Comparison of ENCODE assay signal across 9 mouse cellular contexts in genomic region chr3:144616654-144617425, GRCm38 (mm10). TPM values are rescaled to one million over a fixed set of nuclear protein-coding genes. Genes with fewer than 3 reads are reported as not detected.
DNase-seq lines count a peak whose midpoint lies in the region; ATAC-seq lines count a peak whose summit lies in the region.
"Had no signal": no experiment of that assay in that cellular context is flagged by ENCODE, and none has a peak within 500 bp of the region (broad histone marks: within the 10 kb centered on the region; RNA-seq: fewer than 3 reads in every experiment).

No protein-coding gene starts in this region.

- peak overlapping the region; percentile 52 for H3K4me2 ChIP-seq in heart, embryonic 14.5 days (ENCODE audit: low read length)
- no peak overlapping the region for H3K4me2 ChIP-seq in liver, embryonic 11.5 days

- H3K4me1 ChIP-seq in brown adipose tissue, adult 24 weeks (ENCODE audit: control insufficient read depth, insufficient read depth, insufficient read length, low read length): no peaks in the 10 kb centered on the region
- H3K4me1 ChIP-seq in heart, embryonic 14.5 days (ENCODE audit: control insufficient read depth in 2 of 2, insufficient read depth in 2 of 2, low read length in 2 of 2): peaks cover 15 to 27% of the 10 kb centered on the region in 2 experiments
- H3K4me1 ChIP-seq in liver, embryonic 11.5 days (replicated peaks; ENCODE audit: control insufficient read depth, insufficient read depth, low read length): peaks cover 11% of the 10 kb centered on the region

- 67% methylated on average over 8 of the region's 8 CpGs for WGBS in heart, embryonic 14.5 days
- 77% methylated on average over 8 of the region's 8 CpGs for WGBS in liver, embryonic 11.5 days

- peak overlapping the region; percentile 43; the same call in 1 of the 2 replicates for H3K9ac ChIP-seq in heart, embryonic 14.5 days (ENCODE audit: low read length)
- H3K9ac ChIP-seq in liver, embryonic 11.5 days (ENCODE audit: low read depth, low read length): no peak overlapping the region

- no peaks in the 10 kb centered on the region for H3K27me3 ChIP-seq in heart, embryonic 14.5 days (ENCODE audit: control insufficient read depth, insufficient read depth, low read length)
- no peaks in the 10 kb centered on the region for H3K27me3 ChIP-seq in liver, embryonic 11.5 days (replicated peaks; ENCODE audit: control insufficient read depth, insufficient read depth, low read length)
- H3K27me3 ChIP-seq in splenic B cell, adult 2 months (ENCODE audit: control insufficient read depth, insufficient read depth, low read length, poor library complexity, severe bottlenecking): no peaks in the 10 kb centered on the region

- H3K9me3 ChIP-seq in heart, embryonic 14.5 days (ENCODE audit: control insufficient read depth, low read length): 0 out of 2 replicates have a peak, but pooled peaks cover 2% of the 10 kb centered on the region
- no peaks in the 10 kb centered on the region; the same call in 1 of the 2 replicates for H3K9me3 ChIP-seq in liver, embryonic 11.5 days (ENCODE audit: control insufficient read depth, low read length)

- peak; percentile 71 for ATAC-seq in heart, embryonic 14.5 days (ENCODE audit: insufficient number of reproducible peaks, insufficient read depth, low FRiP score, low read depth)
- ATAC-seq in liver, embryonic 11.5 days (replicated peaks; ENCODE audit: low FRiP score): peak; percentile 69

- no peaks in the 10 kb centered on the region for H3K36me3 ChIP-seq in heart, embryonic 14.5 days (ENCODE audit: control insufficient read depth, insufficient read depth, low read length)
- no peaks in the 10 kb centered on the region for H3K36me3 ChIP-seq in liver, embryonic 11.5 days (ENCODE audit: control insufficient read depth, insufficient read depth, low read length)
- no peaks in the 10 kb centered on the region for H3K36me3 ChIP-seq in splenic B cell, adult 2 months (ENCODE audit: control insufficient read depth, insufficient read depth, low read length, poor library complexity, severe bottlenecking)

- H3K4me3 ChIP-seq in brown adipose tissue, adult 24 weeks (ENCODE audit: insufficient read depth, low read depth, low read length): peak overlapping the region; percentile 26; the same call in 1 of the 2 replicates
- H3K4me3 ChIP-seq in heart, embryonic 14.5 days (ENCODE audit: control insufficient read depth in 1 of 2, insufficient read depth in 1 of 2, low read depth in 1 of 2, low read length in 2 of 2): no peak overlapping the region
- H3K4me3 ChIP-seq in liver, embryonic 11.5 days (ENCODE audit: low read depth, low read length): no peak overlapping the region
- H3K4me3 ChIP-seq: erythroblast, embryonic 14.5 days had no signal

- H3K27ac ChIP-seq in brown adipose tissue, adult 24 weeks (replicated peaks; ENCODE audit: low read depth, low read length): peak overlapping the region; percentile 63; the same call in 1 of the 2 replicates
- H3K27ac ChIP-seq in heart, embryonic 14.5 days (replicated peaks in 1 of 2; ENCODE audit: control insufficient read depth in 1 of 2, insufficient read depth in 1 of 2, low read depth in 2 of 2, low read length in 2 of 2): peak overlapping the region; percentile 53 to 76; a peak in 3 of 4 replicates
- no peak overlapping the region for H3K27ac ChIP-seq in liver, embryonic 11.5 days (ENCODE audit: low read depth, low read length)

- peak; percentile 80 for DNase-seq in CD4-positive, CD25-positive, alpha-beta regulatory T cell, adult 2 months (ENCODE audit: low read depth, low spot score)
- DNase-seq in fibroblast of lung, adult 2 months (ENCODE audit: low read depth): peak; percentile 63
- peak; percentile 92 for DNase-seq in kidney, postnatal 10 days
- DNase-seq in liver, embryonic 11.5 days (ENCODE audit: low spot score): peak; percentile 63
- DNase-seq in naive thymus-derived CD4-positive, alpha-beta T cell, adult 2 months (ENCODE audit: low read depth): peak; percentile 77
- peak; percentile 76 for DNase-seq in splenic B cell, adult 2 months (ENCODE audit: low read depth, low spot score)

RNA-seq across cellular contexts. Expression of gene Selenof, which starts 46.7 kb away (rescaled TPM):
- 496 and 573 TPM in 2 replicates for polyA plus RNA-seq in brown adipose tissue, adult 24 weeks (2012; ENCODE audit: insufficient read depth, insufficient read length, missing spikeins)
- polyA plus RNA-seq in heart, embryonic 14.5 days (2014; fragmentation: Nextera tagmentation; extraction: Ambion mirVana): 340 and 384 TPM in 2 replicates
- 369 and 370 TPM in 2 replicates for polyA plus RNA-seq in liver, embryonic 11.5 days (2014; fragmentation: Nextera tagmentation; extraction: Ambion mirVana)

RNA-seq across cellular contexts. Expression of gene Hs2st1, which starts 46.9 kb away (rescaled TPM):
- 4.5 and 7.7 TPM in 2 replicates for polyA plus RNA-seq in brown adipose tissue, adult 24 weeks (2012; ENCODE audit: insufficient read depth, insufficient read length, missing spikeins)
- 7.0 and 8.6 TPM in 2 replicates for polyA plus RNA-seq in heart, embryonic 14.5 days (2014; fragmentation: Nextera tagmentation; extraction: Ambion mirVana)
- polyA plus RNA-seq in liver, embryonic 11.5 days (2014; fragmentation: Nextera tagmentation; extraction: Ambion mirVana): 7.2 and 7.3 TPM in 2 replicates
